Mouse (Mus musculus): ENCODE data around the gene 1700014D04Rik.
"Not testable (repeated sequence)": the region's sequence is repeated elsewhere in the genome, so short reads cannot be mapped to it uniquely, and the experiment has no call there.

Gene 1700014D04Rik

DNA sequence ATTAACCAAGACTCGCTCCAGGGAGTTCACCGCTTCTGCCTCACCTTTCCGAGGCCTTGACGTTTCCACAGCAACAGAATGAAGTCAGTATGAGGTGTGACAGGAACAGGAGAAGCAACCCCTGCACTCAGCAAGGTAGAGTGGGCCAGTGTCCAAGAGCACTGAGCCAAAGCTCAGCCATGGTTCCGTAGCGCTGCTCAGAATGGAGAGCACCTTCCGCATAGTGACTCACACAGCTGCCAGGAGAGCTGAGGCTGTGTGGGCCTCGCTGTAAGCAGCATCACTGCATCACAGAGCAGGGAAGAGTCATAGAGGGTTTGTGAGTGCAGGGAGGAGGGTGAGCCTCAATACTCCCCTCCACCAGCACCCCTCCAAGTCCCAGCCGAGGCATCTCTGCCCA lies at the start of gene 1700014D04Rik:
Gene 1700014D04Rik (minus strand): TSS at position 42 of the 400 bp plus-strand sequence.
- in situ Hi-C loops (cut with MboI): no loop called here

DNA sequence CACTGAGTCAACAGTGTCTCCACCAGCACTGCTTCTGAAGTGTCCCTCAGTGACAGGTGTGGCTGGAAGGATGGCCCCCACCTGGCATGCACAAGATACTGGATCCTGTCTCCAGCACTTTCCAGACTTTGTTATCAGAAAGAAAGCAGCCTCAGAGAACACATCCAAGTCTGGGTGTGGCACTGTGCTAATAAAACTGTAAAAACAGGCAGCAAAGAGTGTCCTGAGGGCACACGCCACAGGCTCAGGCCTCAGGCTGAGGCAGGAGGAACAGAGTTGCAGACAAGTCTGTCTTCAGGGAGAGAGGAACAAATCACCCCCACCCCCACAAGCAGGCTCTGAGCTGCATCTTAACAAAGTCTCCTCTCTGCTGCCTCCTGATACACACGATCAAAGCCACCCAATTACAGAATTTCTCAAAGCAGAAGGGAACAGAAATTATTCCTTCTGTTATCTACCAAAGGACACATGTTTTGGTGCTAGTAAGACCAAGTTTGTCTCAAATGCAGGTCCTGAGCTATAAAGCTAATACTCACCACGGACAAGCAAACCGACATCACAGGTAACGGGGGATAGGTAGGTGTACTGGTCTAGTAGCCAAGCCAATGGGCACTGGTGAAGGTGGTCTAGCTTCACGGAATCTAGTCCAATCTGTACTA lies 49.4 kb upstream of the 1700014D04Rik start:
- in situ Hi-C loops (cut with MboI): no loop called here

DNA sequence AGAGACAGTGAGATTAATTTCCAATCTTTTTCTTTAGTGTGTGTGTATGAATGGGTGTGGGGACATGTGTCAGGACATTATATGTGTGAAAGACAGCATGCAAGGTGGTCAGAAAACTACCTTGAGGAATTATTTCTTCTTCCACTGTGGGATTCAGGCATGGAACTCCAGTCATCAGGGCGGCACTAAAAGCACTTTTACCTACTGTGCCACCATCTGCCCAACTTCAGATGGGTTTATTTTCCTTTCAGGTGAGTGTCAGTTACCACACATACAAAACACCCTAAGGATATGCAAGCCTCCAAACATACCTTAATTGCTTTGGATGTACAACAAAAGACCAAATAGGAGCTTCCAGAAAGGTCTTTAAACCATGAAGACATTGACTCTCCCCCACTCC lies 48.2 kb upstream of the 1700014D04Rik start:
- in situ Hi-C loops (cut with MboI): no loop called here

DNA sequence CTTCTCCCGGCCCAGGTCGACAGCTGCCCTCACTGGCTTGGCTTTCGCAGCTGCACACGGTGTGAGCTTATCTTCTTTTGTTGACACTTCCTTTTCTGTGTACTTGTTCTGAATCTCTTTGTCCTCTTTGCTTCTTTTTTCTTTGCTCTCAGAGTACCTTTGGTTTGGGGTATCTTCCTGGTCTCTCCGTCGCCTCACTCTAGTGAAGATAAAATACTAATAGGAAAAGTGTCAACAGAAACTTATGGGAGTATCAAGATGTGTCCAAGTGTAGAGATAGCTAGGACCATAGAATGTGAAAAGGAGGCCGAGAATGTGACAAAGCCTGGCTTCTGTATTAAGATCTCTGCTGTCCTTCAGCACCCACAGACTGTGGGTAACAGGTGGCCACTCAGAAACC lies 35.6 kb upstream of the 1700014D04Rik start, which contains the start of gene Gm49354:
Gene Gm49354 (minus strand): TSS at position 101 of the 400 bp plus-strand sequence.
- in situ Hi-C loops (cut with MboI): no loop called here

DNA sequence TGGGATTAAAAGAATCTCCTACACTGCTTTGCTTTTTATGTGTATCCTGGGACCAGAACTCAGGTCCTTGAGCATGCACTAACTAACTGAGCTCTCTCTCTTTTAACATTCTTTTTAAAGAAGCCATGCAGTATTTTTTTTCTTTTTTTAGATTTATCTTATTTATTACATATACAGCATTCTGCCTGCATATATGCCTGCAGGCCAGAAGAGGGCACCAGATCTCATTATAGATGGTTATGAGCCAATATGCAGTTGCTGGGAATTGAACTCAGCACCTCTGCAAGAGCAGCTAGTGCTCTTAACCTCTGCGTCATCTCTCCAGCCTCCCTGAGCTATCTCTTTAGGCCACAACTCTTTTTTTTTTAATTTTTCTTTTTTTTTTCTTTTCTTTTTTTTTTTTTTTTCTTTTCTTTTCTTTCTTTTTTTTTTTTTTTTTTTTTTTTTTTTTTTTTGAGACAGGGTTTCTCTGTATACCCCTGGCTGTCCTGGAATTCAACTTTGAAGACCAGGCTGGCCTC lies 33.3 kb upstream of the 1700014D04Rik start:
- in situ Hi-C loops (cut with MboI): not testable (repeated sequence)

DNA sequence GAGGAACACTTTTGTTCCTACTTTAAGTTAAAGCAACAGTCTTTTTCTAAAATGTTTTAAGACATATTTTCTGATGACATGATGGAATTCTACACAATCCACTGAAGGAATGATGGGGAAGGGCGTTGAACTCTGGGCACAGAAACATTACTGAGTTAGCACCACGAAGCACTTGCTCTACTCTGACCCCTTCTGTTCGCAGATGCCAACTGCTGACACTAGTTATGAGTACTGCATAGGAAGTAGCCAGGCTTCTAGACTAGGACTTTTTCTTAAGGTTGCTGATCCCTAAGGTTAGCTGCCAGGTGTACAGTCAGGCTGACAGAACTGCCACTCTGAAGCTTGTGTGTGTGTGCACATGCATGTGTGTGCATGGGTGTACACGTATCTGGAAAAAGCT lies 32.7 kb upstream of the 1700014D04Rik start:
- in situ Hi-C loops (cut with MboI): no loop called here

DNA sequence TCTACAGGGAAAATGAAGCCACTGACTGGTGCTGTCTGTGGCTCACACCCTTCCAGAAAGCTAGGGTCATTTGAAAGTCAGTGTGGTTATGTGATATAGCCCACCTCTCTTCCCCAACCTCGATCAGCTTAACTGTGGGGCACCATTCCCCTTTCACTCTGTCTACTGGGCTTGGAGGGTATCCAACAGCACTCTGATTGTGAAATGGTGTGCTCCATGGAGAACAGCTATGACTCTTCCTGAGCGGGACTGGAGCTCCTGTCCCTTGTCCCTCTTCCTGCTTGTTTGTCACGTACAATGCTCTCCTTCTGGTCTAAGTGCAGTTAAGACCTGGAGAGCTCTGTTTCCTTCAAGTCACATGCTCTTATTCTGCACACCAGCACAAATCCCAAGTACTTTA lies 28.6 kb upstream of the 1700014D04Rik start:
- in situ Hi-C loops (cut with MboI): no loop called here

DNA sequence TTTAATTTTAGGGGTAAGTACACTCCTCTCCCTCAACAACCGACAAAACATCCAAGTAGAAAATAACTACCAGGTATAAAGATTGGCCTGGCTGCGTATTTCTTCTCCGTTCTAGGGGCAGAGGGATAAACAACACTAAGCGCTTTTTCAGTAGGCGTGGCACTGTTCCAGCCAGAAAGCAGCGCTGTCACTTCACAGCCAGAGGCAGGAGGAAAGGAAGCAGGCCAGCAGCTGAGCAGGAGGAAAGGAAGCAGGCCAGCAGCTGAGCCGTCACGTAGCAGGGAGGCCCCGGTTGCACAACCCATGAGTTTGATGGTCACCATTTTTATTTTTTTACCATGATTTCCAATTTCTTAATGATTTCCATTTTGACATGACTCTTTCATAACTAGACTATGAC lies 24.7 kb upstream of the 1700014D04Rik start:
- in situ Hi-C loops (cut with MboI): no loop called here

DNA sequence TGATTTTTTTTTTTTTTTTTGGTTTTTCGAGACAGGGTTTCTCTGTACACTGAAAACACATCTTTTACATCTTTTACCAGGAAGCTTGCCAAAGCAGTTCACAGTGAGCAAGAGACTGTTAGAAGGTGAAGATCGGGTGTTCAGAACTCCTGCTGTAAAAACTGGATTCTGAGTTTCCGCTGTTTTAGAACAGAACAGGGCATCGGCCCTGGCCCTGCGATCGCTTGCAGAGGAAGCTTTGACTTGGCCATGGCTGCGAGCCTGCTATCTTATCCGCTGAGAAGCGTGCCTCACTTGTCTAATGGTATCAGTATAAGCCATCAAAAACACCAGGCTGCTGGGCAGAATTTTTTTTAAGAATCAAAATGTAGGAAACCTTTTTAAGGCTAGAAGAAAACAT lies 24.3 kb upstream of the 1700014D04Rik start:
- in situ Hi-C loops (cut with MboI): no loop called here

DNA sequence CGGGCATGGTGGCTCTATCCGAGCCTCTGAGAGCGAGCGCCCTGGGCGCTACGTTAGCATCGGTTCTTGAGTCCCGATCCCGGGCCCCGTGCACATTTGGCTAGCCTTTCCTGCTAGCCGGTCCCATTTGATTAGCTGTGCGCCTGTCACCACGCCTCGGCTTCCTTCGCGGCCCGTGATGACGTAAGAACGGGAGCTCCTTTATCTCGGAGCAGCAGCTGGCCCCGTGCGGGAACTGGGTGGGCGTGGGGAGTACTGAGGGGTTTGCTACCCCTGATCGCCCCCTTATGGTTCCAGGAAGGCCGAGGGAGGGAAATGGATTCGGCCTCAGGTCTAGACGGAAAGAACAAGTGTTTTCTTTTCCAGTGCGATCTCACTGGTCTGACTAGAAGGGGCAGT lies 23.6 kb upstream of the 1700014D04Rik start:
- in situ Hi-C loops (cut with MboI): no loop called here

DNA sequence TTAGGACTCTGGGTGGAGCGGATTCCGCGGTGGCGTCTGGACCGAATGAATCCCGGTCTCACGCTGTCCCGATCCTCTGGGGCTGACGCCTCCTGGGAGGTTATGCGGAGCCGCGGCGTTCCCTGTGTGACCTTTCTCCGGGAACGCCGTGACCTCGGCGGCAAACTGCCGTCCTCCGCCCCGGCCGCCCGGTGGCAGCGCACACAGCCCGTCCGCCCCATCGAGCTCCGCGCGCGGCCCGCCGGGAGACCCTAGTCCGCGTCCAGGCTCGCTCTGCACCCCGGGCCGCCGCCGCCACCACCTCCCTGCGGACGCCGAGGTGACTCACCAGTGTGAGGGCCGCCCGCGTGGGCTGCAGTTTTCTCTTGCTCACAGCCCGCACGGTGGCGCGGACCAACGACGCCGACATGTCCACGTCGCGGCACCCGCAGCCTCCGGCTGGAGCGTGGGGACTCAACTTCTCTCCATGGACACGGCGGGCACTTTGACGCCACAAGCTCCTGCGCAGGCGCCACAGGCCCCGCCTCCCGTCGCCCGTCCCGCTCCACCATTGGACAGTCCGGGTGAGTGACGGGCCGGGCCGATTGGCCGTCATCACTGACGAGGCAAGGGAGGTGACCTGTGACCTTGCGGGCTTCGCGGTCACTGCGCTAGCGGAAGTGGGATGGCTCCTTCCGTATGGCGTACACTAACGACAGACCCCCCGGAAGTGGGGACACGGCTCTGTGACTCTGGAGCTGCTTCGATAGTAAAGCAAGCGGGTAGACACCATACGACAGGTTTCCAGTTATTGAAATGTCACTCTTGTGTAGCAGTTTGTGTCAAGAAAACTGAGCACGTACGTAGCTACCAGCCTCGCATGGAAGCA lies 23.0 kb upstream of the 1700014D04Rik start, which contains the start of gene Isca1:
Gene Isca1 (minus strand): TSS at position 515 of the 868 bp plus-strand sequence.
- in situ Hi-C loops (cut with MboI): no loop called here

DNA sequence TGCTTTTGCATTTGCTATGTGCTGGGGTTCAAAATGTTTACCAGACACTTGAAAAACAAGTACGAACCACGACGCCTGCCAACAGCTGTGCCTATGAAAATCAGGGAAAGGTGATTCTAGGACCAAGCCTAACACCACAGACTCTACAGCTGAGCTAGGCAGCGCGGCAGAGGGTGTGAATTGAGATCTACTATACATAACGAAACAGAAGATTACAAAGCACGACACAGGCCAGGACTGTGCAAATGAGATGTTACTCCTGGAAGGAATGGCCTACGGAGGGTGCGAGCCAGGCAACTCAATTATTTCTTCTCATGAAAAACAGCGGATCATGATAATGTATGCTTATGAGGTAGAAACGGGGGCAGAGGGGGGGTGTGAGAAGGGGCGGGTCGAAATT lies 22.0 kb upstream of the 1700014D04Rik start:
- in situ Hi-C loops (cut with MboI): no loop called here

DNA sequence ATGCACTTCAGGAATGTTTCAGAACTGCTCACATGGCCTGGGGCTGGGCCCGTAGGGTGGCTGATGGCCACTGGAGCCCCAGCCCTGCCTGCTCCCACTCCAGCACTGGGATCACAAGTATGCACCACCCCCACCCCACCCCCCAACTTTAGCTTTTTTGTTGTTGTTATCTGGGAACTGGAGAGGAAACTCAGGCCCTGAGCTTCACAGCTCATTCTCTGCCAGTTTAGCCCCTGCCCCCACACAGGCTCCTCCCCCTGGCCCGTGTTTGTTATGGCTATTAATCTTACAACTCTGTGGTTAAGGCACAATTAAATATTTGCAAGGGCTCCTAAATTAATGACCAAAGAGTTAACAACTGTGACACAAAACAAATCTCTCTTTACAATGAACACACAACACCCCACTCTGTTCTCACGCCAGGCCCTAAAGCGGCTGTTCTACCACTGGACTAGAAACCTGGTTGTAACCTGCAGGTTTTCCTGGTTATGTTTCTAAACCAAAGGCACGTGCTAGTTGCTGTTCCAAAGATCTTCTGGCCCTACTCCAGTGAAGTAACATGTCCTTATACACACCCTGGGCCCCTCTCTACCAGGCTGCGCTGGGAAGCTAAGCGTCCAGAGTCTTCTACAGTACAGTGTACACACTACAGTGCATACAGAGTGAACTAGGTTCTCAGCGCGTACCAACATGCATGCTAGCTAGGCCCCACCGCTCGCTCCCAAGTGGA lies 20.4 kb upstream of the 1700014D04Rik start:
- in situ Hi-C loops (cut with MboI): no loop called here

DNA sequence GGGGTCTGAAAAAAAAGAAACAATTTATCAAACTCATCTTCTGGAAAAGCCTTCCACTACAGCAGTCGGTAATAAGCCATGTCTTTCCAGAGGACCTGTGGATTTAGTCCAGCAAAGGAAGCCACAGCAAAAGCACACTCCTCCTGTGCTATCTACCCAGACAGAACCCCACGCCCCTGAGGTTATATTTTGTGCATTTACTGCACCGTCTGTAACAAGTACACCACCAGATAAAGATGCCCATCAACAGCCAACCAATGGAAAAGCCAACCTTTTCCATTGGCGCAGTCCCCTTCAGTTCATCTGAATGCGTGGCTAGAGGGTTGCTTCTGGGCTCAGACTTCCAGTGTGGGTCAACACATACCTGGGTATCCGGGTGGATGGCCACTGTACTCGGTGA lies 16.2 kb upstream of the 1700014D04Rik start:
- in situ Hi-C loops (cut with MboI): no loop called here

DNA sequence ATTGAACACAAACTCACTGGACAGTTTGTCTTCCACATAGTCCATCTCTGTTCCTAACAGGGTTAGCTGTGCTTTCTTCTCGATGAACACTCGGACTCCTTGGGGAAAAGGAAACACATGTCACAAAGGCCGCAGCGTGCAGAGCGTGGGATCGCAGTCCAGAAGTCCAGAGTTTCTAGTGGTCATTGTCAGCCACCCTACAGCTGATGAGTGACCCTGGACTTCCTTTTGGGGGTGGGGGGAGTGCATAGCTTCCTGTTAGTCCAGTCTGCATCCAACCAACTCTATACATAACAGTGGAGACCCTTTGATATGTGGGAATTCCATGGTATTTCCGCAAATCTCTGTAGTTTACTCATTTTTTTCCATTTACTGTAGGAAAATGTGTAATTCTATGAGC lies 10.4 kb upstream of the 1700014D04Rik start:
- in situ Hi-C loops (cut with MboI): no loop called here

DNA sequence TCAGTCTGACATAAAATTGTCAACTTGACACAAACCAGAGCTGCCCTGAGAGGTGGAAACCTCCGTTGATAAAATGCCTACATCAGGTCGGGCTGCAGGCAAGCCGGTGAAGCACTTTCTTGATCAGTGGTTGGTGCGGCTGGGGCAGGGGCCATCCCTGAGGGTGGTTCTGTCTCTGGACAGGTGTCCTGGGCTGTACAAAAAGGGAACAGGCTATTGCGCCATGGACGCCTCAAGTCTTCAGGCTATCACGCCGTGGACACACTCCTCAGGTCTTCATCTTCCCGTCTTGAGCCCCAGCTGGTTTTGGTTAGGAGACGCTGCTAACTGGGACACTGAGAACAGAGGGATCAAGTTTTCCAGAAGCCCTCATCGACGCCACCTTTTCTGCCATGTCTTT lies 3.8 kb upstream of the 1700014D04Rik start:
- in situ Hi-C loops (cut with MboI): no loop called here

DNA sequence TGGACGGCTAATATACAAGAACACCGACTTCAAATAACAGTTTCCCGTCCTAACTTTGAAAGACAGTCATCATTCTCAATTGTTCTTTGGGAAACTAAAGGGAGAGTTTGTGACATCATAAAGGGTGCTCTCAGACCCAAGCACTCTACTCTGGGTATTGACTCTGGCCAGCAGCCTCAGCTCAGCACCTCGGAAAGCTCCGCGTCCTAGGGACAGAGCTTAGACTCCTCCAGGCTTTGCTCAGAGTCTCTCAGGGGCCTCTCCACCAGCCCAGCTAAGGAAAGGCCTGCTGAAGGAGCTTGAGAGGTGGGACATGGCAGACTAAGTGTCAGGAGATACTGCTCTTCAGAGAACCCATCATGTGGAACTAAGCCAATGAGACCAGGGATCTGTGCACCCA lies 388 bp downstream of the 1700014D04Rik start:
- in situ Hi-C loops (cut with MboI): no loop called here

DNA sequence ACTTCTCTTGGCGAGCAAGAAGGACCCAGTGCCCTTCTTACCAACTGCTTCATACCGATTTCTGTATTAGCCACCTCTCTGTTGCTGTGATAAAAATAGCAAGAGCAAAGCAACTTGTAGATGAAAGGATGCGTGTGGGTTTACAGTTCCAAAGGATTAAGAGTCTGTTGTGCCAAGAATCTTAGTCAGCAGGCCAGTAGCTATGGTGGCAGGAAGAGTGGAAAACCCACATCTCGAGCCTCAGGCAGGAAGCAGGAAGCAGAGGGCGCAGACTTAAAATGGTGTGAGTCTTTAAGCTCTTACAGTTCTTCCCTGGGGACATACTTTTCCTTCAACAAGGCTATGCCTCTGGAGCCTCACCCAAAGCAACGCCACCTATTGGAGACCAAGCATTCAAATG lies 1.1 kb downstream of the 1700014D04Rik start:
- in situ Hi-C loops (cut with MboI): no loop called here

DNA sequence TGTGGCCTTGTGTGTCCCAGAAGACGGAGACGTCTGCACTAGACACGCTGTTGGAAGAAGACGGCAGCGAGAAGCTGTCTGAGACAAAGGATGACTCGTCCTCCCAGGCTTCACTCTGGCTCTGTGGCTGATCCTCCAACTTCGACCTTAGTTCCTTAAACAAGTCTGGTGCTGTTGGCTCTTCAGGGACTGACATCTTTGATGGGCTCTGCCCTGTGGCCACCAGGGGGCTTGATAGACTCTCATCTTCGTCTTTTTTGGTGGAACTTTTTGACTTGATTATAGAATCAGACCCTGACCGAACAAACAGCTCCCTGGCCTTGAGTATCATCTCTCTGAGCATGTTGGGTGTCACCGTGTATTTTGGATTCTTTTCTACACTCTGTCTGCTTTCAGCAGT lies 4.9 kb downstream of the 1700014D04Rik start:
- in situ Hi-C loops (cut with MboI): no loop called here

DNA sequence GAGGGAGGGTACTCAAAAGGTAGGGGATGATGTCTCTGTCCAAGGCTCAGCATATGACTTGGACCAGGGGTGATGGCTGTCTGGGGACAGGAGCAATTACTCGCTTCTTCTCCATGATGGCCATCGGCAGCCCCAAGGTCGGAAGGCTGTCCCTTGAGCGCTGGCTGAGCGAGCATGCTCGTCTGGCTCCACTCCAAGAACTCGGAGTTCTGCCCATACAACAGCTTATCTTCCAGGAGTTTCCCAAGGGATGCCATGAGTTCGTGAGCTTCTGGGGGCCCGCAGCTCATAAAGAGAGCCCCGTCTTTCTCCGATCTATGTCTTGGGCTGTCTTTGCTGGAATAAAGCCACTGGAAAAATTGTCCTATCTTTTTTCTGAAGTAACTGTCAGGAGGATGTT lies 5.5 kb downstream of the 1700014D04Rik start:
- in situ Hi-C loops (cut with MboI): no loop called here

DNA sequence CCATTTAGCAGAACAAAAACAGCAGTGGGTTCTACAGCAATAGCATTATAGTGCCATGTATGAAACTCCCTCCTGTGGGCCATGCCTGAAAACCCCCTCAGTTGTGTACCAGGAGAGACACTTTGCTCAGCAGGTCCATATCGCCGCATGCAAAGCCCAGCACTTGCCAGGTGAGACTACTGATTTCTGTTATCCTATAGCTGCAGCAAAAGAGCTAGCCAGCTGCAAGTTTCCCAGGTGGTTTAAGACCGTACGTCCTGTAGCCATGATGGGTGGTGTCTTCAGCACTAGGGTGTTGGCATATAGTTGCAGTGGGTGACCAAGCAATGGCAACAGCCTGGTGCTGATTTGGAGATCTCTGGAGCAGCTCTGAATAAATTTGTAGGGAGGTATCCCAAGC lies 7.2 kb downstream of the 1700014D04Rik start:
- in situ Hi-C loops (cut with MboI): no loop called here

DNA sequence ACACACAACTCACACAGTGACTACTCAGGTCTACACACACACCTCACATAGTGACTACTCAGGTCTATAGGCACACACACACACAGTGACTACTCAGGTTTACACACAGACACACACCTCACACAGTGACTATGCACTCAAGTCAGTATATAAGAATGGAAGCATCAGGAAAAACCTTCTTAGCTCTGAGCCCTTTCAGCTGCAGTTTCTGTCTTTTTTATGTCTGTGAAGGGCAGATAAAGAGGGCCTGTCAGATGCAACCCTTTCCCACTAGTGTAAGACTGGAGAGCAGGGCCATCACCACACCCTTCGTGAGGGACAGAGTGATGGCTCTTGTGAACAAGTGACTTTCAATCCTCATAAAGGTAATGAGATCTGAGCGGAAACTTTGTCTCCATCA lies 8.1 kb downstream of the 1700014D04Rik start:
- in situ Hi-C loops (cut with MboI): no loop called here

Data from mature B cell (primary cell).